Mouse (Mus musculus) forebrain, embryonic 11.5 days (tissue): ENCODE data around the gene Gm10306. TPM values are rescaled to one million over a fixed set of nuclear protein-coding genes. Genes with fewer than 3 reads are reported as not detected.
A peak's percentile ranks its signal among the peaks of the same experiment; 100 is the strongest.

Source experiments
- ATAC-seq: fragments of 200-750 bp; cut with Nextera tagmentation; replicated peaks from 2 replicates; pipeline ENCODE4 v1.8.0; 2017; ENCODE audit warnings: moderate TSS enrichment; ENCODE audit not compliant: low FRiP score
- DNase-seq: peaks from one replicate; pipeline ENCODE4 v3.0.0-alpha.2; 2017; ENCODE audit warnings: low spot score
- H3K27ac ChIP-seq: fragments of 300-500 bp; sonication (generic); 2 replicates; pipeline ENCODE4 v1.5.1; 2014; ENCODE audit warnings: low read depth, low read length
- H3K27me3 ChIP-seq: fragments of 300-500 bp; sonication (generic); 2 replicates; pipeline ENCODE4 v1.6.1; 2014; ENCODE audit warnings: mild to moderate bottlenecking, low read length, mixed read lengths; ENCODE audit not compliant: control insufficient read depth, insufficient read depth
- H3K36me3 ChIP-seq: fragments of 300-500 bp; sonication (generic); 2 replicates; pipeline ENCODE4 v1.6.1; 2014; ENCODE audit warnings: mild to moderate bottlenecking, low read length, moderate library complexity, mixed read lengths; ENCODE audit not compliant: control insufficient read depth, insufficient read depth
- H3K4me1 ChIP-seq: fragments of 300-500 bp; sonication (generic); replicated peaks from 2 replicates; pipeline ENCODE4 v1.6.1; 2014; ENCODE audit warnings: low read length, mixed read lengths; ENCODE audit not compliant: control insufficient read depth, insufficient read depth
- H3K4me2 ChIP-seq: fragments of 300-500 bp; sonication (generic); 2 replicates; pipeline ENCODE4 v1.6.1; 2014; ENCODE audit warnings: low read depth, mild to moderate bottlenecking, low read length, moderate library complexity, mixed read lengths; ENCODE audit not compliant: severe bottlenecking
- H3K4me3 ChIP-seq: fragments of 300-500 bp; sonication (generic); 2 replicates; pipeline ENCODE4 v1.5.1; 2014; ENCODE audit warnings: low read depth, low read length
- H3K9ac ChIP-seq: fragments of 300-500 bp; sonication (generic); 2 replicates; pipeline ENCODE4 v1.6.1; 2014; ENCODE audit warnings: low read length
- H3K9me3 ChIP-seq: fragments of 300-500 bp; sonication (generic); 2 replicates; pipeline ENCODE4 v1.6.1; 2016; ENCODE audit warnings: low read length, mixed read lengths; ENCODE audit not compliant: control insufficient read depth
- WGBS: fragments of 180-500 bp; shearing (Covaris S2); extraction: QIAGEN DNeasy Blood & Tissue Kit; methylation state at CpG from one replicate; pipeline ENCODE4 v1.1.7; 2014; 5-methylcytosine and 5-hydroxymethylcytosine counted together
- polyA plus RNA-seq: library from polyadenylated mRNA; unstranded; fragments of >200 nt; fragmentation: Nextera tagmentation; extraction: Ambion mirVana; gene quantifications from 2 replicates; pipeline ENCODE4 v1.2.1, GENCODE M21; 2014

Gm10306 gene
- polyA plus RNA-seq, 1 experiment from 2014 or later: not detected

DNA sequence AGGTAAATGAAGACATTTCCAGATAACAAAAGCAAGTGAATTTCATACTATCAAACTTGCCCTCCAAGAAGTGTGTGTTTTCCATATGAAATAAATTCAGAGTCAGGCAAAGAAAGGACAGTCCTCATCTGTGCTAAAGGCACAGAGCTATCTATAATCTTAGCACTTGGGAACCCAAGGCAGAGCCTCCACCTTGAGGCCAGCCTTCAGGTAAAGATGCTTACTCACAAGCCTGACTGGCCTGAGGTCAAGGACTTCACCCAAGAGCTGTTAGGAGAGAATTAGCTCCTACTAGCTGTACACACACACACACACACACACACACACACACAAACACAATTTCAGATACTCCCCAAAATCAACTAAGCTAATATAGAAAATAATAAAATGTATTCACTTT lies 36.4 kb downstream of the Gm10306 start:
- Histone ChIP-seq H3K4me3 (no peak overlapping the region), H3K36me3 (no peaks in the 10 kb centered on the region), H3K4me2 (no peak overlapping the region), H3K9ac (no peak overlapping the region), H3K9me3 (no peaks in the 10 kb centered on the region), H3K4me1 (no peaks in the 10 kb centered on the region), H3K27me3 (no peaks in the 10 kb centered on the region), H3K27ac (no peak overlapping the region)
- ATAC-seq (no peak), DNase-seq (no peak)

- Histone ChIP-seq H3K4me3 (0 out of 2 replicates have a peak overlapping the region, but pooled peaks have one; percentile 85), H3K27me3 (no peaks in the 10 kb centered on the region), H3K27ac (no peak overlapping the region), H3K36me3 (no peaks in the 10 kb centered on the region), H3K9me3 (no peaks in the 10 kb centered on the region), H3K4me1 (0 out of 2 replicates have a peak, but pooled peaks cover 3% of the 10 kb centered on the region), H3K4me2 (peak overlapping the region; percentile 71; the same call in 1 of the 2 replicates), H3K9ac (no peak overlapping the region)
- 89% methylated on average over 4 of the region's 4 CpGs for WGBS
- DNase-seq (no peak), ATAC-seq (no peak)
Measured at GRCm38 (mm10) chr4:94601395-94601794, 45.0 kb downstream of the Gm10306 start.

- DNase-seq (no peak), ATAC-seq (no peak)
- Histone ChIP-seq H3K27me3 (no peaks in the 10 kb centered on the region), H3K4me2 (peak overlapping the region; percentile 71), H3K4me1 (0 out of 2 replicates have a peak, but pooled peaks cover 3% of the 10 kb centered on the region), H3K36me3 (no peaks in the 10 kb centered on the region), H3K9me3 (no peaks in the 10 kb centered on the region), H3K9ac (peak overlapping the region; percentile 91), H3K27ac (peak overlapping the region; percentile 68), H3K4me3 (peak overlapping the region; percentile 85)
- under 1% methylated on average over 33 of the region's 33 CpGs for WGBS
Measured at GRCm38 (mm10) chr4:94602496-94603030, 46.2 kb downstream of the Gm10306 start.

DNA sequence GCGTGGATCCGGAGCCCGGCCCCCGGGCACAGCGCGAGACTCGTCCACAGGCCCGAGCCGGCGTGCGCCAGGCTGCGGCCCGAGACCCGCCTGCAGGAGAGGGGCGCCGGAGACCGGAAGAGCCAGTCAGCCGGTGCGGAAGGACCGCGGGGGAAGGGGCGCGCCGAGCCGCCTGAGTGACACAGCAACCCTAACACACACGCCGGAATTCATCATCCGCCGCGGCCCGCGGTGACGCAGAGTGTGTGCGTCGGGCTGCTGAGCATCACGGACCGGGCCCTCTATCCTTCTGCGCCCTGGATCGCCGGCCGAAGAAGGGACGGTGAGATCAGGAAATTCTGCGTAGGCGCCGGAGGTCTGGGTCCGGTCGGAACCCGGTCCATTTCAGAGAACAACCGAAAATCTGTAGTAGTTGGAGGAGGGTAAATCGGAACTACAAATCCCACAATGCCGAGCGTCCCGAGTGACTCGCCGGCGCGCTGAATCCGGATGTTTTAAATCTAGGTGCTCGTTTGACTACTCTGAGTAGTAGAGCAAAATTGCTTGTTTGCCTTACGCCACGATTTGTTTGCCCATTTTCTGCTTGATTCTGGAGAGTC lies 46.8 kb downstream of the Gm10306 start, which contains the start of gene Plaa:
TSS of gene Plaa (minus strand) at position 214 of the 599 bp plus-strand sequence.
- Histone ChIP-seq H3K9ac (peak within 1 kb of the TSS; percentile 91), H3K4me1 (0 out of 2 replicates have a peak, but pooled peaks cover 3% of the 10 kb centered on the region), H3K27ac (peak within 1 kb of the TSS; percentile 68), H3K4me3 (peak within 1 kb of the TSS; percentile 85), H3K36me3 (no peaks in the 10 kb centered on the region), H3K9me3 (no peaks in the 10 kb centered on the region), H3K27me3 (no peaks in the 10 kb centered on the region), H3K4me2 (peak within 1 kb of the TSS; percentile 79)
- peak; percentile 95 for DNase-seq
- ATAC-seq: peak; percentile 99
- WGBS: under 1% methylated on average over 60 of the region's 61 CpGs

GRCm38 (mm10) chr4:94604452-94605019 lies 48.2 kb downstream of the Gm10306 start:
- Histone ChIP-seq H3K9ac (no peak overlapping the region), H3K27me3 (no peaks in the 10 kb centered on the region), H3K36me3 (no peaks in the 10 kb centered on the region), H3K4me2 (no peak overlapping the region), H3K4me1 (0 out of 2 replicates have a peak, but pooled peaks cover 3% of the 10 kb centered on the region), H3K27ac (no peak overlapping the region), H3K9me3 (no peaks in the 10 kb centered on the region), H3K4me3 (no peak overlapping the region)
- DNase-seq (no peak), ATAC-seq (no peak)
- 91% methylated on average over 2 of the region's 2 CpGs for WGBS

- H3K27ac ChIP-seq: no peak overlapping the region
- H3K36me3 ChIP-seq: no peaks in the 10 kb centered on the region
- 93% methylated on average over 2 of the region's 2 CpGs for WGBS
- DNase-seq (no peak), ATAC-seq (no peak)
- no peak overlapping the region for H3K4me2 ChIP-seq
- no peak overlapping the region for H3K9ac ChIP-seq
- H3K9me3 ChIP-seq: no peaks in the 10 kb centered on the region
- H3K4me3 ChIP-seq: no peak overlapping the region
- H3K27me3 ChIP-seq: no peaks in the 10 kb centered on the region
- 0 out of 2 replicates have a peak, but pooled peaks cover 3% of the 10 kb centered on the region for H3K4me1 ChIP-seq
Measured at GRCm38 (mm10) chr4:94605591-94605990, 49.2 kb downstream of the Gm10306 start.

Other genes starting within 250 kb of the Gm10306 start
- 27.2 and 31.4 TPM in 2 replicates for gene Caap1, start 250 bp downstream of the Gm10306 start, polyA plus RNA-seq
- gene Plaa, start 46.7 kb downstream of the Gm10306 start, polyA plus RNA-seq: 94.4 and 110 TPM in 2 replicates
- 70.7 and 80.7 TPM in 2 replicates for gene Ift74, start 57.9 kb downstream of the Gm10306 start, polyA plus RNA-seq
- 1.1 and 1.4 TPM in 2 replicates for gene Lrrc19, start 93.6 kb downstream of the Gm10306 start, polyA plus RNA-seq
- gene Tek, start 182.7 kb downstream of the Gm10306 start, polyA plus RNA-seq: 9.4 and 10.4 TPM in 2 replicates